Mouse (Mus musculus) lung, postnatal 0 days (tissue): ENCODE results near the gene Kdm2b.

Experiments used
- CTCF ChIP-seq: IDR thresholded peaks from 2 replicates; pipeline ENCODE4 v1.5.1; 2016; ENCODE audit warnings: antibody characterized with exemption, mild to moderate bottlenecking
- EP300 ChIP-seq: IDR thresholded peaks from 2 replicates; pipeline ENCODE4 v1.6.1; 2016; ENCODE audit warnings: antibody characterized with exemption, mild to moderate bottlenecking, control low read depth

- no peak for TF ChIP-seq CTCF
- no peak for TF ChIP-seq EP300
Observed at GRCm38 (mm10) chr5:122884594-122885348, 104.9 kb downstream of the Kdm2b start.
